Mouse (Mus musculus): ENCODE data around the gene Fbxl5. TPM values are rescaled to one million over a fixed set of nuclear protein-coding genes. Genes with fewer than 3 reads are reported as not detected.
A peak's percentile ranks its signal among the peaks of the same experiment; 100 is the strongest.

Gene Fbxl5
- polyA plus RNA-seq, 1 experiment from 2014 or later: 36.5 TPM

GRCm38 (mm10) chr5:43806340-43806739, 15.1 kb downstream of the Fbxl5 start:
- no peak for DNase-seq (ENCODE audit: low spot score)
- no peak for ATAC-seq (replicated peaks; ENCODE audit: low FRiP score)
- H3K4me3 ChIP-seq (ENCODE audit: low read depth, low read length): no peak overlapping the region
- H3K36me3 ChIP-seq (ENCODE audit: control insufficient read depth, insufficient read depth, low read length): no peaks in the 10 kb centered on the region
- no peak overlapping the region for H3K9ac ChIP-seq (ENCODE audit: low read depth, low read length)
- H3K27me3 ChIP-seq (replicated peaks; ENCODE audit: control insufficient read depth, insufficient read depth, low read length): no peaks in the 10 kb centered on the region
- H3K4me1 ChIP-seq (replicated peaks; ENCODE audit: control insufficient read depth, insufficient read depth, low read length): no peaks in the 10 kb centered on the region
- 0 out of 2 replicates have a peak, but pooled peaks cover 2% of the 10 kb centered on the region for H3K9me3 ChIP-seq (ENCODE audit: control insufficient read depth, low read length)
- no peak overlapping the region for H3K4me2 ChIP-seq
- H3K27ac ChIP-seq (ENCODE audit: low read depth, low read length): no peak overlapping the region
- 84% methylated on average over 7 of the region's 7 CpGs for WGBS

DNA sequence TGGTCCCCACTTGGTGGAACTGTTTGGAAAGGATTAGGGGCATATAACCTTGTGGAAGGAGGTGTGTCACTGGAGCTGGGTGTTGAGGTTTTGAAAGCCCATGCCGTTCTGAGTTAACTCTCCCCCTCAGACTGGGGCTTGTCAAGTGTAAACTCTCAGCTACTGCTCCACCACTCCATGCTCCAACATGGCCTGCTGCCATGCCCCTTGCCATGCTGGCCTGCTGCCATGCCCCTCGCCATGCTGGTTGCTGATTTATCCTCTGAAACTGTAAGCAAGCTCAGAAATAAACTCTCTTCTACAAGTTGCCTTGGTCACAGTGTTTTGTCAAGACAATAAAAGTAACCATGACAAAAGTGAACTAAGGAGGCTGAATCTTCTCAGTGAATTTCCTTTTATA, 16.0 kb downstream of the Fbxl5 start:
- H3K27ac ChIP-seq (ENCODE audit: low read depth, low read length): no peak overlapping the region
- no peak overlapping the region for H3K4me3 ChIP-seq (ENCODE audit: low read depth, low read length)
- H3K27me3 ChIP-seq (replicated peaks; ENCODE audit: control insufficient read depth, insufficient read depth, low read length): no peaks in the 10 kb centered on the region
- H3K4me2 ChIP-seq: no peak overlapping the region
- WGBS: 80% methylated on average over 2 of the region's 2 CpGs
- DNase-seq (ENCODE audit: low spot score): no peak
- H3K9ac ChIP-seq (ENCODE audit: low read depth, low read length): no peak overlapping the region
- no peaks in the 10 kb centered on the region for H3K36me3 ChIP-seq (ENCODE audit: control insufficient read depth, insufficient read depth, low read length)
- no peaks in the 10 kb centered on the region for H3K4me1 ChIP-seq (replicated peaks; ENCODE audit: control insufficient read depth, insufficient read depth, low read length)
- H3K9me3 ChIP-seq (ENCODE audit: control insufficient read depth, low read length): 0 out of 2 replicates have a peak, but pooled peaks cover 2% of the 10 kb centered on the region
- ATAC-seq (replicated peaks; ENCODE audit: low FRiP score): no peak

DNA sequence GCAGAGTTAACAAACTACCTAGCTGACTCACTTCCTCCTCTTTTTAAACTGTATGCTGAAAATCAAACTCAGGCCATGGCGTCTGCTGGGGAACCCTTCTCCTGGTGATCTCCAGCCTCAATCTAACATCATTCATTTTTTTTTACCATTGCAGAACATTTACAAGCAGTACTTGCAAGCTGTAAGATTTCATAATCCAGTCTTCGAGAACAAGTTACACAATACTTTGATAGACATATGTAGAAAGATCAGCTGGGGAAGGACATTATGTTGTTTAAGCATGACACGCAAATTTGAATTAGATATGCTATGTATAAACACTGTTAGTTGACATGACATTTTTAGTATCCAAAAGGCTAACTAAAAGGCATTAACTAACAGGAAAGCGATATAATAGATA, 19.6 kb downstream of the Fbxl5 start:
- no peak for DNase-seq (ENCODE audit: low spot score)
- no peaks in the 10 kb centered on the region for H3K36me3 ChIP-seq (ENCODE audit: control insufficient read depth, insufficient read depth, low read length)
- H3K9me3 ChIP-seq (ENCODE audit: control insufficient read depth, low read length): 0 out of 2 replicates have a peak, but pooled peaks cover 2% of the 10 kb centered on the region
- H3K27me3 ChIP-seq (replicated peaks; ENCODE audit: control insufficient read depth, insufficient read depth, low read length): no peaks in the 10 kb centered on the region
- no peak overlapping the region for H3K4me2 ChIP-seq
- H3K9ac ChIP-seq (ENCODE audit: low read depth, low read length): no peak overlapping the region
- H3K27ac ChIP-seq (ENCODE audit: low read depth, low read length): no peak overlapping the region
- no peaks in the 10 kb centered on the region for H3K4me1 ChIP-seq (replicated peaks; ENCODE audit: control insufficient read depth, insufficient read depth, low read length)
- 82% methylated on average over 4 of the region's 4 CpGs for WGBS
- no peak for ATAC-seq (replicated peaks; ENCODE audit: low FRiP score)
- no peak overlapping the region for H3K4me3 ChIP-seq (ENCODE audit: low read depth, low read length)

GRCm38 (mm10) chr5:43801253-43801652, 20.2 kb downstream of the Fbxl5 start:
- 0 out of 2 replicates have a peak, but pooled peaks cover 2% of the 10 kb centered on the region for H3K9me3 ChIP-seq (ENCODE audit: control insufficient read depth, low read length)
- no peak overlapping the region for H3K27ac ChIP-seq (ENCODE audit: low read depth, low read length)
- no peak for DNase-seq (ENCODE audit: low spot score)
- H3K4me2 ChIP-seq: no peak overlapping the region
- H3K27me3 ChIP-seq (replicated peaks; ENCODE audit: control insufficient read depth, insufficient read depth, low read length): no peaks in the 10 kb centered on the region
- no peaks in the 10 kb centered on the region for H3K36me3 ChIP-seq (ENCODE audit: control insufficient read depth, insufficient read depth, low read length)
- no peak overlapping the region for H3K4me3 ChIP-seq (ENCODE audit: low read depth, low read length)
- H3K4me1 ChIP-seq (replicated peaks; ENCODE audit: control insufficient read depth, insufficient read depth, low read length): no peaks in the 10 kb centered on the region
- H3K9ac ChIP-seq (ENCODE audit: low read depth, low read length): no peak overlapping the region
- ATAC-seq (replicated peaks; ENCODE audit: low FRiP score): no peak

DNA sequence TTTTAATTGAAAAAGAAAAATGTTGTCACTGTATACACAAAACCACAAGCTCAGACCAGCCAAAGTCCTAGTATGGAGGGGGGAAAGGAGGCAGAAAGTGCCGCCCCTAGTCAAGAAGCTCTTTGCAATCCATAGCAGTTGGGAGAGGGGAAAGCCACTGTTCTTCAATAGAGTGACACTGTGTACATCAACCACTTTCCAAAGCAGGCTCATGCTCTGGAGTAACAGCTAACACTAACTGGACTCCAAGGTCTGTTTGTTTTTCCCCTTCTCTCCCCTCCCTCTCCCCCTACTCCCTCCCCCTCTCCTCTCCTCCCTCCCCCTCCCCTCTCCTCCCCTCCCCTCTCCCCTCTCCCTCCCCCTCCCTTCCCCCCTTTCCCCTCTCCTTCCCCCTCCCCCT, 20.7 kb downstream of the Fbxl5 start:
- Histone ChIP-seq H3K4me2 (no peak overlapping the region), H3K9ac (ENCODE audit: low read depth, low read length) (no peak overlapping the region), H3K4me1 (replicated peaks; ENCODE audit: control insufficient read depth, insufficient read depth, low read length) (no peaks in the 10 kb centered on the region), H3K4me3 (ENCODE audit: low read depth, low read length) (no peak overlapping the region), H3K27ac (ENCODE audit: low read depth, low read length) (no peak overlapping the region), H3K27me3 (replicated peaks; ENCODE audit: control insufficient read depth, insufficient read depth, low read length) (no peaks in the 10 kb centered on the region), H3K9me3 (ENCODE audit: control insufficient read depth, low read length) (0 out of 2 replicates have a peak, but pooled peaks cover 2% of the 10 kb centered on the region), H3K36me3 (ENCODE audit: control insufficient read depth, insufficient read depth, low read length) (no peaks in the 10 kb centered on the region)
- DNase-seq (ENCODE audit: low spot score) (no peak), ATAC-seq (replicated peaks; ENCODE audit: low FRiP score) (0 out of 2 replicates have a peak, but pooled peaks have one; percentile 26)
- WGBS: 56% methylated on average over 1 of the region's 1 CpGs

GRCm38 (mm10) chr5:43799530-43799929, 21.9 kb downstream of the Fbxl5 start:
- no peak overlapping the region for H3K4me2 ChIP-seq
- H3K27me3 ChIP-seq (replicated peaks; ENCODE audit: control insufficient read depth, insufficient read depth, low read length): no peaks in the 10 kb centered on the region
- ATAC-seq (replicated peaks; ENCODE audit: low FRiP score) (no peak), DNase-seq (ENCODE audit: low spot score) (no peak)
- WGBS: 68% methylated on average over 5 of the region's 5 CpGs
- no peak overlapping the region for H3K9ac ChIP-seq (ENCODE audit: low read depth, low read length)
- H3K36me3 ChIP-seq (ENCODE audit: control insufficient read depth, insufficient read depth, low read length): no peaks in the 10 kb centered on the region
- H3K27ac ChIP-seq (ENCODE audit: low read depth, low read length): no peak overlapping the region
- no peaks in the 10 kb centered on the region for H3K4me1 ChIP-seq (replicated peaks; ENCODE audit: control insufficient read depth, insufficient read depth, low read length)
- no peaks in the 10 kb centered on the region for H3K9me3 ChIP-seq (ENCODE audit: control insufficient read depth, low read length)
- H3K4me3 ChIP-seq (ENCODE audit: low read depth, low read length): no peak overlapping the region

- Histone ChIP-seq H3K9ac (ENCODE audit: low read depth, low read length) (no peak overlapping the region), H3K36me3 (ENCODE audit: control insufficient read depth, insufficient read depth, low read length) (no peaks in the 10 kb centered on the region), H3K9me3 (ENCODE audit: control insufficient read depth, low read length) (no peaks in the 10 kb centered on the region), H3K4me2 (no peak overlapping the region), H3K4me1 (replicated peaks; ENCODE audit: control insufficient read depth, insufficient read depth, low read length) (no peaks in the 10 kb centered on the region), H3K4me3 (ENCODE audit: low read depth, low read length) (no peak overlapping the region), H3K27me3 (replicated peaks; ENCODE audit: control insufficient read depth, insufficient read depth, low read length) (no peaks in the 10 kb centered on the region), H3K27ac (ENCODE audit: low read depth, low read length) (no peak overlapping the region)
- DNase-seq (ENCODE audit: low spot score): no peak
- peak; percentile 72 for ATAC-seq (replicated peaks; ENCODE audit: low FRiP score)
- 41% methylated on average over 5 of the region's 5 CpGs for WGBS
These were observed 29.1 kb downstream of the Fbxl5 start for GRCm38 (mm10) chr5:43792354-43792753.

GRCm38 (mm10) chr5:43787976-43788752, 33.3 kb downstream of the Fbxl5 start:
- no peak overlapping the region for H3K27ac ChIP-seq (ENCODE audit: low read depth, low read length)
- no peak for ATAC-seq (replicated peaks; ENCODE audit: low FRiP score)
- WGBS: 70% methylated on average over 9 of the region's 9 CpGs
- H3K9ac ChIP-seq (ENCODE audit: low read depth, low read length): no peak overlapping the region
- H3K36me3 ChIP-seq (ENCODE audit: control insufficient read depth, insufficient read depth, low read length): no peaks in the 10 kb centered on the region
- no peaks in the 10 kb centered on the region for H3K27me3 ChIP-seq (replicated peaks; ENCODE audit: control insufficient read depth, insufficient read depth, low read length)
- DNase-seq (ENCODE audit: low spot score): no peak
- no peak overlapping the region for H3K4me2 ChIP-seq
- no peaks in the 10 kb centered on the region for H3K9me3 ChIP-seq (ENCODE audit: control insufficient read depth, low read length)
- H3K4me1 ChIP-seq (replicated peaks; ENCODE audit: control insufficient read depth, insufficient read depth, low read length): no peaks in the 10 kb centered on the region
- H3K4me3 ChIP-seq (ENCODE audit: low read depth, low read length): no peak overlapping the region

GRCm38 (mm10) chr5:43786607-43787006, 34.8 kb downstream of the Fbxl5 start:
- H3K9me3 ChIP-seq (ENCODE audit: control insufficient read depth, low read length): no peaks in the 10 kb centered on the region
- DNase-seq (ENCODE audit: low spot score): no peak
- no peak overlapping the region for H3K4me2 ChIP-seq
- H3K27me3 ChIP-seq (replicated peaks; ENCODE audit: control insufficient read depth, insufficient read depth, low read length): no peaks in the 10 kb centered on the region
- no peak overlapping the region for H3K4me3 ChIP-seq (ENCODE audit: low read depth, low read length)
- ATAC-seq (replicated peaks; ENCODE audit: low FRiP score): no peak
- WGBS: 82% methylated on average over 4 of the region's 4 CpGs
- H3K9ac ChIP-seq (ENCODE audit: low read depth, low read length): no peak overlapping the region
- H3K4me1 ChIP-seq (replicated peaks; ENCODE audit: control insufficient read depth, insufficient read depth, low read length): peaks cover 4% of the 10 kb centered on the region
- no peak overlapping the region for H3K27ac ChIP-seq (ENCODE audit: low read depth, low read length)
- no peaks in the 10 kb centered on the region for H3K36me3 ChIP-seq (ENCODE audit: control insufficient read depth, insufficient read depth, low read length)

Data from liver, embryonic 11.5 days (tissue).